Mouse (Mus musculus): Measurements from ENCODE around the gene Aff3. TPM values are rescaled to one million over a fixed set of nuclear protein-coding genes. Genes with fewer than 3 reads are reported as not detected.

Aff3 gene
- polyA plus RNA-seq, 1 experiment from 2014 or later, result 0.03 TPM

- Histone ChIP-seq H3K27ac (no peak overlapping the region), H3K79me2 (ENCODE audit: inconsistent target) (no peaks in the 10 kb centered on the region), H3K36me3 (ENCODE audit: inconsistent target) (no peaks in the 10 kb centered on the region), H3K4me3 (ENCODE audit: inconsistent target) (no peak overlapping the region)
- 87% methylated on average over 11 of the region's 12 CpGs for WGBS (ENCODE audit: missing documents)
Measured at GRCm38 (mm10) chr1:38418181-38419032, 246.3 kb downstream of the Aff3 start.

DNA sequence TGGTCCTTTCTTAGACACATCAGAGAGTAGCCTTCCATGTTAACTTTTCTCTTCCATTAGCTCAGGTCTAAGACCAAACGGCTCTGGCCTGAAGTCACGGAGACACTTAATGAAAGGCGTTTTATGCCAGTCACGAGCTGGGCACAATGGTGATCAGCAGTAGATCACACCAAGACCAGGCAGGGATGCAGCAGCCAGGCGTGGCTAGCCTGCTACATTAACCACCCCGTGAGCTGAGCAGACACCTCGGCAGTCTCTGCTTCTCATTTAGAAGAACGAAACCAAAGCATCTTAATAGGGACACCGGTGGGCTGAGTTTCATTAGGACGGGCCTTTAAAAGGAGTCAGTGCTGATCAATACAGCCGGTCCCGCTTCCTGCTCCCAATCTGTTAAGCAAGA lies 247.6 kb downstream of the Aff3 start:
- H3K27ac ChIP-seq, result no peak overlapping the region
- 94% methylated on average over 12 of the region's 12 CpGs for WGBS (ENCODE audit: missing documents)
- H3K36me3 ChIP-seq (ENCODE audit: inconsistent target), result no peaks in the 10 kb centered on the region
- no peak overlapping the region for H3K4me3 ChIP-seq (ENCODE audit: inconsistent target)
- no peaks in the 10 kb centered on the region for H3K79me2 ChIP-seq (ENCODE audit: inconsistent target)

- no peaks in the 10 kb centered on the region for H3K79me2 ChIP-seq (ENCODE audit: inconsistent target)
- H3K4me3 ChIP-seq (ENCODE audit: inconsistent target), result no peak overlapping the region
- 95% methylated on average over 6 of the region's 6 CpGs for WGBS (ENCODE audit: missing documents)
- H3K27ac ChIP-seq, result no peak overlapping the region
- no peaks in the 10 kb centered on the region for H3K36me3 ChIP-seq (ENCODE audit: inconsistent target)
Measured at GRCm38 (mm10) chr1:38415511-38415910, 249.2 kb downstream of the Aff3 start.

- 85% methylated on average over 4 of the region's 4 CpGs for WGBS (ENCODE audit: missing documents)
- no peaks in the 10 kb centered on the region for H3K79me2 ChIP-seq (ENCODE audit: inconsistent target)
Measured at GRCm38 (mm10) chr1:38411106-38411505, 253.6 kb downstream of the Aff3 start.

DNA sequence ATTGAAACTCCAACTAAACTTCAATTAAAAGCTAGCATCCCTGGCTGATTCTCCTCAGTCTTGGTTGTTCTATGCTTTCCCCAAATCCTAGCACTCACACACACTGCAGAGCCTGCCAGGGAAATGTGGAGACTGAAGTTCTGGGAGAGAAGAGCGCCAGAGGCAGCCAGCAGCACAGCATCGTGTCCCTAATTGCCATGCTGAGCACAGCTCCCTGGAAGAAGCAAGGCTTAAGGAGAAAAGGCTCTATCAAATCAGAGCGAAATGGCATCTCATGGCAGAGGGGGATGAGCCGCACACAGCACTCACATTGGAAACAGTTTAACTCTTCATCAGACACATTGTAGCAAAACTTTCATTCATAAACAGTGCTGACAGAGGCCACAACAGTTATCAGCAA lies 254.3 kb downstream of the Aff3 start:
- Histone ChIP-seq H3K27ac (no peak overlapping the region), H3K4me3 (ENCODE audit: inconsistent target) (no peak overlapping the region), H3K79me2 (ENCODE audit: inconsistent target) (no peaks in the 10 kb centered on the region), H3K36me3 (ENCODE audit: inconsistent target) (no peaks in the 10 kb centered on the region)
- WGBS (ENCODE audit: missing documents), result 92% methylated on average over 4 of the region's 4 CpGs

More at GRCm38 (mm10) chr1:38411106-38411505, 253.6 kb downstream of the Aff3 start:
- H3K36me3 ChIP-seq (ENCODE audit: inconsistent target), result no peaks in the 10 kb centered on the region
- H3K27ac ChIP-seq, result no peak overlapping the region
- no peak overlapping the region for H3K4me3 ChIP-seq (ENCODE audit: inconsistent target)

DNA sequence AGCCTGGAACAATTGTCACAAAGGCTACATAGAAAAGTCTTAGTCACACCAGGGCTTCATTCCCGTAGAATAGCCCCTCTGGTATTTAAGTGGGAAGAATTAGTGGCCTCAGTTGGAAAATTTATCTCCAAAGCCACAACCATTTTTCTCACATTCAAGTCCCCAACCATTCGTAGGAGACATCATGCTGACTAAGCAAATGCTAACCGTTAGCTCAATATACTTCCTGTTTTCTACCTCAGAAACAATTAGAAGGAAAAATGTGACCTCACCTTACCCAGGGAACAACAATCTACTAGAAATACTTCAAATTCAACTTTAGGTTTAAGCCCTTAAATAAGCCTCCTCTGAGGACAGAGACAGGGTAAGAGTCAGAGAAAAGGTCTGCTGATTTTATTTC lies 256.5 kb downstream of the Aff3 start:
- no peaks in the 10 kb centered on the region for H3K36me3 ChIP-seq (ENCODE audit: inconsistent target)
- H3K4me3 ChIP-seq (ENCODE audit: inconsistent target), result no peak overlapping the region
- 33% methylated on average over 3 of the region's 3 CpGs for WGBS (ENCODE audit: missing documents)
- H3K79me2 ChIP-seq (ENCODE audit: inconsistent target), result no peaks in the 10 kb centered on the region
- H3K27ac ChIP-seq, result no peak overlapping the region

- no peak overlapping the region for H3K4me3 ChIP-seq (ENCODE audit: inconsistent target)
- H3K36me3 ChIP-seq (ENCODE audit: inconsistent target), result no peaks in the 10 kb centered on the region
- no peaks in the 10 kb centered on the region for H3K79me2 ChIP-seq (ENCODE audit: inconsistent target)
- no peak overlapping the region for H3K27ac ChIP-seq
- WGBS (ENCODE audit: missing documents), result 79% methylated on average over 5 of the region's 5 CpGs
Measured at GRCm38 (mm10) chr1:38403781-38404180, 261.0 kb downstream of the Aff3 start.

GRCm38 (mm10) chr1:38401856-38402255 lies 262.9 kb downstream of the Aff3 start:
- WGBS (ENCODE audit: missing documents), result 96% methylated on average over 4 of the region's 4 CpGs
- H3K79me2 ChIP-seq (ENCODE audit: inconsistent target), result no peaks in the 10 kb centered on the region
- H3K36me3 ChIP-seq (ENCODE audit: inconsistent target), result no peaks in the 10 kb centered on the region
- no peak overlapping the region for H3K4me3 ChIP-seq (ENCODE audit: inconsistent target)
- H3K27ac ChIP-seq, result no peak overlapping the region

GRCm38 (mm10) chr1:38399269-38399668 lies 265.5 kb downstream of the Aff3 start:
- 95% methylated on average over 10 of the region's 10 CpGs for whole genome bisulfite sequencing (ENCODE audit: missing documents)
- Histone ChIP-seq H3K4me3 (ENCODE audit: inconsistent target) (no peak overlapping the region), H3K79me2 (ENCODE audit: inconsistent target) (no peaks in the 10 kb centered on the region), H3K36me3 (ENCODE audit: inconsistent target) (no peaks in the 10 kb centered on the region), H3K27ac (no peak overlapping the region)

GRCm38 (mm10) chr1:38398566-38398965 lies 266.2 kb downstream of the Aff3 start:
- H3K36me3 ChIP-seq (ENCODE audit: inconsistent target), result no peaks in the 10 kb centered on the region
- H3K4me3 ChIP-seq (ENCODE audit: inconsistent target), result no peak overlapping the region
- H3K79me2 ChIP-seq (ENCODE audit: inconsistent target), result no peaks in the 10 kb centered on the region
- 92% methylated on average over 5 of the region's 5 CpGs for WGBS (ENCODE audit: missing documents)
- H3K27ac ChIP-seq, result no peak overlapping the region

DNA sequence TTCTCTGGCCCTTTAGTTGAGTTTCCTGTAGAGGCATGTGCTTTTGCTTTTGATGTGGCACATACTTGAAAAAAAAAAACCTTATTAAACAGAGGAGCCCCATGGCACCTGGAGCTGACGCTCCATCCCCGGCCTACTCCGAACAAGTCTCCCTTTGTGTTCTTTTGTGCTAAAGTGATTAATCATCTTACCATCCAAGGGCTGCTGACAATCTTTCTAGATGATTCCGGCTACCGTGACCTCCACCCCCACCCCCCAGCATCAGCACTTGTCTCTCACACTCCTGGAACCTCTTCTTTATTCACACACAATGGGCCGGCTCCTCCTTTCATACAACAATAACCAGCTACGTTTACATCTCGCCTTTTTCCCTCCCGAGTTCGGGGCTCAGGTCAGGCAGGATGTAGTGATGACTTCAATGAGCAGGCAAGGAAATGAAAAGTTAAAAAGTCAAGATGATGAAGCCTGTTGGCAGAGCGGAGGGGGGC lies 269.5 kb downstream of the Aff3 start:
- H3K4me3 ChIP-seq (ENCODE audit: inconsistent target), result no peak overlapping the region
- 90% methylated on average over 11 of the region's 11 CpGs for WGBS (ENCODE audit: missing documents)
- H3K36me3 ChIP-seq (ENCODE audit: inconsistent target), result no peaks in the 10 kb centered on the region
- H3K27ac ChIP-seq, result no peak overlapping the region
- no peaks in the 10 kb centered on the region for H3K79me2 ChIP-seq (ENCODE audit: inconsistent target)

- Histone ChIP-seq H3K4me3 (ENCODE audit: inconsistent target) (no peak overlapping the region), H3K79me2 (ENCODE audit: inconsistent target) (no peaks in the 10 kb centered on the region), H3K36me3 (ENCODE audit: inconsistent target) (no peaks in the 10 kb centered on the region), H3K27ac (no peak overlapping the region)
- WGBS (ENCODE audit: missing documents), result 83% methylated on average over 5 of the region's 5 CpGs
Measured at GRCm38 (mm10) chr1:38394493-38394892, 270.3 kb downstream of the Aff3 start.

DNA sequence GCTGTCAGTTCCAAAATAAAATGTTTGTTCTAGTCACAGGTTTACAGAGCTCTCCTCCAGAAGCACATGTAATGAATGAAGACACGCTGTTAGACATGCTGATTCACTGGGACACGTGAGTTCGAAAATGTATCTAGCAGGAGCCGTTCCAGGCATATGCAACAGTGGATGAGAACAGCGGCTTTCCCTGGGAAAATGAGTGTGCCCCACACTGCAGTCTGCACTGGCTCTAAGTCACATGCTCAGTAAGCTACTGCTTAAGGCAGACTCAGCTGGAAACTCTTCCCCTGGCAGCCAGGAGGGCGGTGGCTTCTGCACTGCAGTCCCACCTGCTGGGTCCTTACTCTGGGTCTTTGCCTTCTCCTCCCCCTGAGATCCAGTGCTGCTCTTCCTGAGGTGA lies 271.2 kb downstream of the Aff3 start:
- no peaks in the 10 kb centered on the region for H3K79me2 ChIP-seq (ENCODE audit: inconsistent target)
- no peak overlapping the region for H3K27ac ChIP-seq
- 90% methylated on average over 6 of the region's 6 CpGs for whole genome bisulfite sequencing (ENCODE audit: missing documents)
- no peak overlapping the region for H3K4me3 ChIP-seq (ENCODE audit: inconsistent target)
- no peaks in the 10 kb centered on the region for H3K36me3 ChIP-seq (ENCODE audit: inconsistent target)

GRCm38 (mm10) chr1:38392928-38393327 lies 271.8 kb downstream of the Aff3 start:
- Histone ChIP-seq H3K36me3 (ENCODE audit: inconsistent target) (no peaks in the 10 kb centered on the region), H3K4me3 (ENCODE audit: inconsistent target) (no peak overlapping the region), H3K27ac (no peak overlapping the region), H3K79me2 (ENCODE audit: inconsistent target) (no peaks in the 10 kb centered on the region)
- 50% methylated on average over 2 of the region's 2 CpGs for WGBS (ENCODE audit: missing documents)

DNA sequence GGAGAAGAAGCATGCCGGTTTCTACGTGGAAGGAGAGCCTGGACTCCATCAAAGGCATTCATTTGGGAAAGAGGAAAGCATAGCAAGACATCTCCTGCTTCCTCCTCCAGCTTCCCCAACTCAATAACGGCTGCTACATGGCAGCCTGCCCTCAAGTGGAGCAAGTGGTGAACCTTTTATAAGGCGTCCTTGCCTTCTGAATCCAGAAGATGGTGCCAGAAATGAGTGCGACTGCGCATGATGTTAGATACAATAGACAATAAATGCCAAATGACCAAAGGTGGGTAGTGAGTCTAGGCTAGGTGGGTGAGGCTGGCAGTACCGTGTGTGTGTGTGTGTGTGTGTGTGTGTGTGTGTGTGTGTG lies 273.9 kb downstream of the Aff3 start:
- no peaks in the 10 kb centered on the region for H3K79me2 ChIP-seq (ENCODE audit: inconsistent target)
- no peak overlapping the region for H3K4me3 ChIP-seq (ENCODE audit: inconsistent target)
- H3K36me3 ChIP-seq (ENCODE audit: inconsistent target), result no peaks in the 10 kb centered on the region
- no peak overlapping the region for H3K27ac ChIP-seq
- 77% methylated on average over 7 of the region's 7 CpGs for WGBS (ENCODE audit: missing documents)
